Mouse (Mus musculus) heart, embryonic 11.5 days (tissue): ENCODE data around the gene Cd59b. TPM values are rescaled to one million over a fixed set of nuclear protein-coding genes. Genes with fewer than 3 reads are reported as not detected.
"Not testable (repeated sequence)": the region's sequence is repeated elsewhere in the genome, so short reads cannot be mapped to it uniquely, and the experiment has no call there.

Experiments
- ATAC-seq: fragments of 200-750 bp; cut with Nextera tagmentation; replicated peaks from 2 replicates; pipeline ENCODE4 v1.8.0; 2017; ENCODE audit warnings: moderate library complexity; ENCODE audit not compliant: insufficient number of reproducible peaks, low FRiP score, low TSS enrichment
- H3K27ac ChIP-seq: fragments of 300-500 bp; sonication (generic); 2 replicates; pipeline ENCODE4 v1.5.1; 2014; ENCODE audit warnings: mild to moderate bottlenecking, low read depth, low read length
- H3K27me3 ChIP-seq: fragments of 300-500 bp; sonication (generic); 2 replicates; pipeline ENCODE4 v1.6.1; 2014; ENCODE audit warnings: mild to moderate bottlenecking, low read length, mixed read lengths; ENCODE audit not compliant: control insufficient read depth, insufficient read depth
- H3K36me3 ChIP-seq: fragments of 300-500 bp; sonication (generic); 2 replicates; pipeline ENCODE4 v1.6.1; 2014; ENCODE audit warnings: mild to moderate bottlenecking, low read length, moderate library complexity, mixed read lengths; ENCODE audit not compliant: control insufficient read depth, insufficient read depth
- H3K4me1 ChIP-seq: fragments of 300-500 bp; sonication (generic); 2 replicates; pipeline ENCODE4 v1.6.1; 2014; ENCODE audit warnings: low read length; ENCODE audit not compliant: control insufficient read depth, insufficient read depth
- H3K4me2 ChIP-seq: fragments of 300-500 bp; sonication (generic); 2 replicates; pipeline ENCODE4 v1.6.1; 2014; ENCODE audit warnings: mild to moderate bottlenecking, moderate library complexity
- H3K4me3 ChIP-seq: fragments of 300-500 bp; sonication (generic); 2 replicates; pipeline ENCODE4 v1.5.1; 2014; ENCODE audit warnings: low read depth, low read length
- H3K9ac ChIP-seq: fragments of 300-500 bp; sonication (generic); 2 replicates; pipeline ENCODE4 v1.6.1; 2014; ENCODE audit warnings: mild to moderate bottlenecking, low read depth, low read length, moderate library complexity
- H3K9me3 ChIP-seq: fragments of 300-500 bp; sonication (generic); replicated peaks from 2 replicates; pipeline ENCODE4 v1.6.1; 2016; ENCODE audit warnings: low read length; ENCODE audit not compliant: control insufficient read depth
- WGBS: fragments of 180-500 bp; shearing (Covaris S2); extraction: QIAGEN DNeasy Blood & Tissue Kit; methylation state at CpG from one replicate; pipeline ENCODE4 v1.1.7; 2014; ENCODE audit not compliant: insufficient replicate concordance; 5-methylcytosine and 5-hydroxymethylcytosine counted together
- polyA plus RNA-seq: library from polyadenylated mRNA; unstranded; fragments of >200 nt; fragmentation: Nextera tagmentation; extraction: Ambion mirVana; gene quantifications from 2 replicates; pipeline ENCODE4 v1.2.1, GENCODE M21; 2014

The Cd59b gene
- polyA plus RNA-seq, 1 experiment from 2014 or later = 15.7 TPM

DNA sequence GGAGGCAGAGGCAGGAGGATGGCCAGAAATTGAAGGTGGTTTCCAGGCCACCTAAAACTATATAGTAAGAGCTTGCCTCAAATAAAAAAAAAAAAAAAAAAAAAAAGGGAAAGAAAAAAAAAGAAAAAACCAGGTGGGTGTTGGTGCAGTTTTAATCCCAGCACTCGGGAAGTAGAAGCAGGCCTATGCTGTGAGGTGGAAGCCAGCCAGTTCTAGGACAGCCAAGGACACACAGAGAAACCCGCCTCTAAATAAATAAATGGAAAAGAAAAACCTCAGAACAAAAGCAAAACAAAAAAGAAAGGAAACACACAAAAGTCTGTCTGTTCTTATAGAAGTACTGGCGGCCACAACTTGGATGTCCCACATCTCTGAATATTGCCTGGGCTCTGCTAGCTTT lies 45.2 kb downstream of the Cd59b start:
- H3K9me3 ChIP-seq = no peaks in the 10 kb centered on the region
- H3K4me3 ChIP-seq = no peak overlapping the region
- H3K4me1 ChIP-seq = peaks cover 4% of the 10 kb centered on the region
- H3K4me2 ChIP-seq = no peak overlapping the region
- WGBS = 89% methylated on average over 3 of the region's 3 CpGs
- H3K36me3 ChIP-seq = no peaks in the 10 kb centered on the region
- no peak for ATAC-seq
- H3K27ac ChIP-seq = no peak overlapping the region
- no peaks in the 10 kb centered on the region for H3K27me3 ChIP-seq
- H3K9ac ChIP-seq = no peak overlapping the region

GRCm38 (mm10) chr2:104117173-104117572 lies 47.5 kb downstream of the Cd59b start:
- H3K4me2 ChIP-seq, H3K27me3 ChIP-seq, H3K4me3 ChIP-seq, H3K27ac ChIP-seq, H3K9ac ChIP-seq, H3K36me3 ChIP-seq, ATAC-seq, H3K9me3 ChIP-seq: not testable (repeated sequence)
- peaks cover 21% of the 10 kb centered on the region for H3K4me1 ChIP-seq

- ATAC-seq = no peak
- no peaks in the 10 kb centered on the region for H3K27me3 ChIP-seq
- H3K4me3 ChIP-seq = no peak overlapping the region
- no peak overlapping the region for H3K9ac ChIP-seq
- WGBS = 84% methylated on average over 1 of the region's 1 CpGs
- H3K4me1 ChIP-seq = peaks cover 28% of the 10 kb centered on the region
- no peak overlapping the region for H3K4me2 ChIP-seq
- H3K27ac ChIP-seq = no peak overlapping the region
- no peaks in the 10 kb centered on the region for H3K36me3 ChIP-seq
- H3K9me3 ChIP-seq = no peaks in the 10 kb centered on the region
Observed at GRCm38 (mm10) chr2:104119097-104119496, 49.4 kb downstream of the Cd59b start.

DNA sequence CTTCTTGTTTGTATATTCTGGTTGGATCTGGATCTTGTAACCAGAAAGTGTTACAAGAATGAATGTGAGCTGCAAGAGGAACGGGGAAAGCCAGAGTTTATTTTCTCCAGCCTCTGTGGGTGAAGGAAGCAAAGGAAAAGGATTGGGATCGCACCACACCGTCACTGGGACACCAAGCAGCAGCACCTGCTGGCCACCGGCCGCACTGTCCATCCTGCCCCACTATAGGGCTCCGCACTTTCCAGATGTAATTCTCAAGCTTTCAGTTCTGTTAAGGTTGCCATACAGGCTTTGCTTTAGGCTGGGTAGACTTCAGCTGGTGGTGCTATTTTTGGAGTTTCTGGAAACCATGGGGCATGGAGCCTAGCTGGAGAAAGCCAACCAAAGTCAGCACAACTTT lies 50.7 kb downstream of the Cd59b start:
- H3K27me3 ChIP-seq = no peaks in the 10 kb centered on the region
- H3K9me3 ChIP-seq = no peaks in the 10 kb centered on the region
- peak overlapping the region; percentile 29; the same call in 1 of the 2 replicates for H3K27ac ChIP-seq
- no peak overlapping the region for H3K4me2 ChIP-seq
- H3K36me3 ChIP-seq = no peaks in the 10 kb centered on the region
- no peak overlapping the region for H3K9ac ChIP-seq
- no peak overlapping the region for H3K4me3 ChIP-seq
- ATAC-seq = no peak
- peaks cover 34% of the 10 kb centered on the region for H3K4me1 ChIP-seq
- WGBS = 52% methylated on average over 6 of the region's 6 CpGs

DNA sequence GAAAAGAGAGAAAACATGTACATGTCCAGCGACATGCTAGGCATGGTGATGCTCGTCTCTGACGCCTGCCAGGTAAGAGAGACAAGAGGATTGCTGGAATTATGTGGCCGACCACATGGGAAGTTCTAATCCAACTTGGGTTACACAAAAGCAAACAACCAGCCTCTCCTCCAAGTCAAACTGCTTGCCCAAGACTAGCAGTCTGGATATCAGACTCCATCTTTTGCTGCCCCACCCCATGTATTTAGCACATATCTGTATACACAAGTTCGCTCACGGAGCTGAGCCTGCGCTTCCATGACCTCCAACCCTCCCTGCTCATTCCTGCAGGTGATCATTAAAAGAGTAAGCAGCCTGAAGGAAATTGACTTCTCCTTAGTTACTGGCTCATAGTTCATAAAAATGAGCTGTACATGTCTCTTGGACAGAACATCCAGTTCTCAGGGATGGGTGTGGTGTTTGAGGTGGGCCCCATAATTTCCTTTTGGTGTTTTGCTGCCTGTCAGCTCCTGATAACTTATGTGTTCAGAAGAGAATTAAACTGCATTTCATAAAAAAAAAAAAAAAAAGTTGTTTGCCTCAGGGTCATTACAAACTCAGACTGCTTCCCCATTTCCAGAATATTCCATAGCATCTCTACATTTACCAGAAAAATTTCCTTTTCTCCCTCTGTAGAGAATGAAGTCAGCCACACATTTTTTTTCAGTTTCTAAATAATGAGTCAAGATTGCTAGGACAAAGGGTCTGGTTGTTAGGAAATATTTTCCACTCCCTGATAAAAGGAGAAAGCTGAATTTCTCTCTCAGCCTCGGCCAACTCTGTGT lies 52.2 kb downstream of the Cd59b start:
- ATAC-seq = no peak
- 71% methylated on average over 8 of the region's 8 CpGs for WGBS
- Histone ChIP-seq H3K4me1 (peaks cover 34% of the 10 kb centered on the region), H3K9me3 (no peaks in the 10 kb centered on the region), H3K27ac (peak overlapping the region; percentile 83), H3K27me3 (0 out of 2 replicates have a peak, but pooled peaks cover 4% of the 10 kb centered on the region), H3K36me3 (no peaks in the 10 kb centered on the region), H3K4me3 (peak overlapping the region; percentile 65; the same call in 1 of the 2 replicates), H3K4me2 (peak overlapping the region; percentile 95), H3K9ac (peak overlapping the region; percentile 43)

- H3K9ac ChIP-seq = peak within 1 kb of the TSS; percentile 81
- H3K36me3 ChIP-seq = no peaks in the 10 kb centered on the region
- H3K4me3 ChIP-seq = peak within 1 kb of the TSS; percentile 65
- H3K4me1 ChIP-seq = peaks cover 34% of the 10 kb centered on the region
- under 1% methylated on average over 73 of the region's 74 CpGs for WGBS
- no peaks in the 10 kb centered on the region for H3K9me3 ChIP-seq
- H3K4me2 ChIP-seq = peak within 1 kb of the TSS; percentile 95
- 0 out of 2 replicates have a peak, but pooled peaks cover 4% of the 10 kb centered on the region for H3K27me3 ChIP-seq
- ATAC-seq = peak; percentile 94
- H3K27ac ChIP-seq = peak within 1 kb of the TSS; percentile 83
Observed at GRCm38 (mm10) chr2:104122505-104123378, 53.1 kb downstream of the Cd59b start, which contains the start of gene A930018P22Rik. Gene A930018P22Rik (plus strand): TSS chr2:104122769.

- Histone ChIP-seq H3K36me3 (no peaks in the 10 kb centered on the region), H3K4me3 (peak overlapping the region; percentile 65), H3K9ac (peak overlapping the region; percentile 81; the same call in 1 of the 2 replicates), H3K4me2 (peak overlapping the region; percentile 95), H3K4me1 (peaks cover 34% of the 10 kb centered on the region), H3K9me3 (no peaks in the 10 kb centered on the region), H3K27ac (peak overlapping the region; percentile 83; the same call in 1 of the 2 replicates), H3K27me3 (0 out of 2 replicates have a peak, but pooled peaks cover 4% of the 10 kb centered on the region)
- no peak for ATAC-seq
- 43% methylated on average over 3 of the region's 3 CpGs for WGBS
Observed at GRCm38 (mm10) chr2:104123540-104123939, 53.9 kb downstream of the Cd59b start.

- 67% methylated on average over 5 of the region's 5 CpGs for WGBS
- H3K36me3 ChIP-seq = no peaks in the 10 kb centered on the region
- no peak overlapping the region for H3K4me3 ChIP-seq
- no peaks in the 10 kb centered on the region for H3K9me3 ChIP-seq
- no peak overlapping the region for H3K9ac ChIP-seq
- no peak overlapping the region for H3K27ac ChIP-seq
- ATAC-seq = no peak
- 0 out of 2 replicates have a peak, but pooled peaks cover 4% of the 10 kb centered on the region for H3K27me3 ChIP-seq
- peaks cover 31% of the 10 kb centered on the region for H3K4me1 ChIP-seq
- H3K4me2 ChIP-seq = no peak overlapping the region
Observed at GRCm38 (mm10) chr2:104124071-104124470, 54.4 kb downstream of the Cd59b start.
